Mouse (Mus musculus): ENCODE data around the gene A930033H14Rik. TPM values are rescaled to one million over a fixed set of nuclear protein-coding genes. Genes with fewer than 3 reads are reported as not detected.

Gene A930033H14Rik
- polyA plus RNA-seq, 1 experiment: 1.0 TPM

GRCm38 (mm10) chr10:69163216-69163615, 49.7 kb downstream of the A930033H14Rik start:
- Histone ChIP-seq H3K4me3 (replicated peaks; ENCODE audit: extremely low read depth, low read depth, low read length) (no peak overlapping the region), H3K4me1 (ENCODE audit: control insufficient read depth, insufficient read depth, low read length) (no peaks in the 10 kb centered on the region)
- no peak for DNase-seq
- TF ChIP-seq POLR2A (IDR thresholded peaks at IDR 0.05; ENCODE audit: borderline replicate concordance, extremely low read depth, low read depth, low read length) (no peak), CTCF (IDR thresholded peaks at IDR 0.05; ENCODE audit: insufficient read depth, low read length) (no peak)
- WGBS: 81% methylated on average over 5 of the region's 5 CpGs

- WGBS: 50% methylated on average over 5 of the region's 5 CpGs
- Histone ChIP-seq H3K4me1 (ENCODE audit: control insufficient read depth, insufficient read depth, low read length) (no peaks in the 10 kb centered on the region), H3K4me3 (replicated peaks; ENCODE audit: extremely low read depth, low read depth, low read length) (no peak overlapping the region)
- TF ChIP-seq CTCF (IDR thresholded peaks at IDR 0.05; ENCODE audit: insufficient read depth, low read length) (no peak), POLR2A (IDR thresholded peaks at IDR 0.05; ENCODE audit: borderline replicate concordance, extremely low read depth, low read depth, low read length) (no peak)
- no peak for DNase-seq
These were observed 50.3 kb downstream of the A930033H14Rik start for GRCm38 (mm10) chr10:69162577-69162976.

- no peak overlapping the region for H3K4me3 ChIP-seq (replicated peaks; ENCODE audit: extremely low read depth, low read depth, low read length)
- 92% methylated on average over 3 of the region's 3 CpGs for WGBS
- TF ChIP-seq POLR2A (IDR thresholded peaks at IDR 0.05; ENCODE audit: borderline replicate concordance, extremely low read depth, low read depth, low read length) (no peak), CTCF (IDR thresholded peaks at IDR 0.05; ENCODE audit: insufficient read depth, low read length) (no peak)
- H3K4me1 ChIP-seq (ENCODE audit: control insufficient read depth, insufficient read depth, low read length): no peaks in the 10 kb centered on the region
- no peak for DNase-seq
These were observed 51.4 kb downstream of the A930033H14Rik start for GRCm38 (mm10) chr10:69161503-69161902.

GRCm38 (mm10) chr10:69160877-69161276, 52.0 kb downstream of the A930033H14Rik start:
- DNase-seq: no peak
- Histone ChIP-seq H3K4me3 (replicated peaks; ENCODE audit: extremely low read depth, low read depth, low read length) (no peak overlapping the region), H3K4me1 (ENCODE audit: control insufficient read depth, insufficient read depth, low read length) (no peaks in the 10 kb centered on the region)
- WGBS: 79% methylated on average over 2 of the region's 2 CpGs
- TF ChIP-seq CTCF (IDR thresholded peaks at IDR 0.05; ENCODE audit: insufficient read depth, low read length) (no peak), POLR2A (IDR thresholded peaks at IDR 0.05; ENCODE audit: borderline replicate concordance, extremely low read depth, low read depth, low read length) (no peak)

Other genes with a start within 250 kb of the A930033H14Rik start
- 7.3 and 9.9 TPM in 2 replicates for gene Rhobtb1, start 61.7 kb downstream of the A930033H14Rik start, polyA plus RNA-seq (2012; rRNA removed)
- gene Cdk1, start 139.8 kb upstream of the A930033H14Rik start, polyA plus RNA-seq (2012; rRNA removed): 2.9 and 5.8 TPM in 2 replicates
- gene Ank3, start 185.7 kb upstream of the A930033H14Rik start, polyA plus RNA-seq (2012; rRNA removed): 19.2 and 23.3 TPM in 2 replicates